Mouse (Mus musculus): ENCODE measurements around the gene Bmp7.

Bmp7 gene

GRCm38 (mm10) chr2:172854136-172854535, 86.0 kb downstream of the Bmp7 start:
- DNase-seq (ENCODE audit: low spot score in 2 of 2), result no peak

DNA sequence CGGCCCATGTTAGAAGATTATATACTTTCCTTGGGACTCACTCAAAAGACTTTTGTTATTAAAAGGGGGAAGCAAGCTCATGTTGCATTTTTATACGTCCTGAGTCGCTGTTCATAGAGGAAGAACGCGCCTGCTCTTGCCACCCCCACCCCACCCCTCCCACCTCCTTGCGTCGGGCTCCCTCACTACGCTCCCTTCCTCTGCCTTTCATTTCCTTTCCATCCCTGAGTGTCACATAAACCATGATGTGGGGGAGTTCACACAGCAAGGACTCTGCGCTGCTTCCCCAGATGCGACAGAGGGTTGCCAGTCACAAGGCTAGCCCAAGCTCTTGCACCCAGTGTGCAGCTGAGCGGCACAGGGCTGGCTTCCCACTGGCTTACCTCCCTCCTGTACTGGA, 88.3 kb downstream of the Bmp7 start:
- DNase-seq (ENCODE audit: low spot score in 2 of 2), result no peak

- peak in 1 of 2 experiments; percentile 59 for DNase-seq (ENCODE audit: low spot score in 2 of 2)
These were observed 91.9 kb downstream of the Bmp7 start for GRCm38 (mm10) chr2:172848193-172848592.

GRCm38 (mm10) chr2:172846311-172846575, 93.9 kb downstream of the Bmp7 start:
- DNase-seq (ENCODE audit: low spot score in 2 of 2), result no peak

- no peak for DNase-seq (ENCODE audit: low spot score in 2 of 2)
These were observed 94.4 kb downstream of the Bmp7 start for GRCm38 (mm10) chr2:172845536-172846310.

GRCm38 (mm10) chr2:172843903-172844302, 96.2 kb downstream of the Bmp7 start:
- DNase-seq (ENCODE audit: low spot score in 2 of 2), result no peak

DNA sequence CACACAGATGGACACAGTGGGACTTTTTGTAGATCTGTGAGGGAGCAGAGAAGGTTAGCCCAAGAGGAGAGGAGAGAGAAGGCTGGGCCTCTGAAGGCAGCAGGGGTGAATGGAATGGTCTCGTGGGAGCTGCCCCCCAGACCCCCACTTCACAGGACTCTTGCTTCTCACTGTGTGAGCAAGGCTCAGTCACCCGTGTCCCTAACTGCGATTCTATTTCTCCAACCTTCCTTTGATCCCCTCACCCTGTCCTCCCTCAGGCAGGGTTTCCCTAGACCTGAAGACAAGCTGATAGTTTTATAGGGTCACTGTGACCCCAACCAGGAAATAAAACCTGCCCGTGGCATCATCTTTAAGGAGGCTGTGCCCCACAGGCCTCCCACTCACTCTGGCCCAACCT, 97.8 kb downstream of the Bmp7 start:
- DNase-seq (ENCODE audit: low spot score in 2 of 2), result no peak

- no peak for DNase-seq (ENCODE audit: low spot score in 2 of 2)
These were observed 99.0 kb downstream of the Bmp7 start for GRCm38 (mm10) chr2:172840905-172841750.

DNA sequence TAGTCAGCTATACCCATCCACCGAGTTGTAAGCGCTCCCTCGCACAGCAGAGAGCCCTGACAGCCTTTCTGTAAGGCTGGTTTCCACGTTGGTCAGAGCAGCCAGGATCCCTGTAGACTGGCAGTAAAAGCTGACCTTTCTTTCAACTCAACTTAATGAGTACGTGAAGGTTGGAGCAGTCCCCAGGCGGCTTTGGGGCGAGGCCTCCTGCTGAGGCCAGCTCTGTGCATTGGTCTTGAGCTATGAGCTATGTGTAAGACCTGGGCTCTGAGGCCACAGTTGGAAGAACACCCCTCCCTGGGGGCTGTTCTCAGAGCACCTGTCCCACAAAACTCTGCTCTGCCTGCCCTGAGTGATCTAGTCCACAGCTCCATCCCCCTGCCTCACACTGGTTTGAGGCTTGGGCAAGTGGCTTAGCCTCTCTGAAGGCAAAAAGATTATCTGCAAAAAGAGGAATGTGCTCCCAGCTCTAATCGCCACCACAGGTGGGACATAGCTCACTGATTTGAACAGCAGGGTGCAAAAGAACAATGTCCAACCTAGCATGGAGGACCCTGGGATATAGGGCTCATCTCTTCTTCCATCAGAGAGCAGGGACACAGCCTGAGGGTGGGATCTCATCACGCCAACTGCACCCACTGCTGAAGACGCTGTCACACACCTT, 100.7 kb downstream of the Bmp7 start:
- no peak for DNase-seq (ENCODE audit: low spot score in 2 of 2)

GRCm38 (mm10) chr2:172836516-172836915, 103.6 kb downstream of the Bmp7 start:
- DNase-seq (ENCODE audit: low spot score in 2 of 2), result no peak

DNA sequence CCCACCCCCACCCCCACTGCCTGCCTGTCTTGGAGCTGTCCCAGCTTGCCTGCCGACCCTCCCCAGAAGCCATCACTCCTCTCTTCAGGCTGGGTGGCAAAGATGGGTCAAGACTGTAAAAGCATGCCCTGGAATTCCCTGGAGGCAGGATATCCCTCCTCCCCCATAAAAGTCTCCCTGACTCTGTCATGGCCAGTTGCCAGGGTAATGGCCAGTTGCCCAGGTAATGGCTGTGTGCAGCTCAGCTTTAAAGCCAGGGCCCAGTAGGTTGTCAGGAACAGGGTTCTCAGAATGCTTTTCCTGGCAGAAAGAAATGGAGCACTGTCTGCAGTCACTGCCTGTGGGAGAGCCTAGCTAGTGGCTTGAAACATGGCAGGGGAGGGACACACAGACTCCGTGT, 106.9 kb downstream of the Bmp7 start:
- DNase-seq (ENCODE audit: low spot score in 2 of 2), result no peak

DNA sequence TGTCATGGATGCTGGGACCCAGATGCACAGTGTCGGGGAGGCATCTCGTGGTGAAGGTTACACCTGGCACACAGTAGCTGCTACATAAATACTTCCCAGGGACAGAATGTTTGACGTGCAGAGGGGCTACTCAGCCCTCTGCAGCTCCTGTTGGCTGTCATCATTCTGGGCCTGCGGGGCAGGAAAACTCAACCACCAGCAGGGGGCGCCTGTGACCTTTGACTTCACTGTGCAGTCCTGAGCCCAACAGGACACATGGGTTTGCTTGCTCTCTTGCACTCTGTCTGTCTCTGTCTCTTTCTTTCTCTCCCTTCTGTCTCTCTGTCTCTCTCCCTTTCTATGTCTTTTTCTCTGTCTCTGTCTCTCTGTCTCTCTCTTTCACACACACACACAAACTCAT, 108.4 kb downstream of the Bmp7 start:
- DNase-seq (ENCODE audit: low spot score in 2 of 2), result peak; percentile 76 to 93

DNA sequence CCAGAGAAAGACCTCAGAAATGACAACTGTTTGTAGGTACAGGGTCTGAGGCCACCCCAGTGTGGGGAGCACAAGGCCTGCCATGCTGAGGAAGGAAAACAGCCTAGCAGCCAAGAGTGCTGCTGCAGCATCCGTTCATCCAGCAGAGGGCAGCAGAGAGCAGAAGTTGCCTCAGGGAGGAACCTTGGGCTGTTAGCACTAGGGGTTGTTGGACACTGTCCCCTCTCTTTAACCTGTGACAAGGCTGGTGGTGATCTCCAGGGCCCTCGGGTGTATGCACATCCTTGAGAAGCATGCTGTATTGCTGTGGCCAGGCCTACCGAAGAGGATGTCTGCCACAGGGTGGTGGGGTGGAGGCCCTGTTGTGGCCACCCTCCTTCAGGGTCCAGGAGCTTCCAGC, 109.0 kb downstream of the Bmp7 start:
- DNase-seq (ENCODE audit: low spot score in 2 of 2), result peak; percentile 79 to 96

GRCm38 (mm10) chr2:172828229-172828628, 111.9 kb downstream of the Bmp7 start:
- no peak for DNase-seq (ENCODE audit: low spot score in 2 of 2)

DNA sequence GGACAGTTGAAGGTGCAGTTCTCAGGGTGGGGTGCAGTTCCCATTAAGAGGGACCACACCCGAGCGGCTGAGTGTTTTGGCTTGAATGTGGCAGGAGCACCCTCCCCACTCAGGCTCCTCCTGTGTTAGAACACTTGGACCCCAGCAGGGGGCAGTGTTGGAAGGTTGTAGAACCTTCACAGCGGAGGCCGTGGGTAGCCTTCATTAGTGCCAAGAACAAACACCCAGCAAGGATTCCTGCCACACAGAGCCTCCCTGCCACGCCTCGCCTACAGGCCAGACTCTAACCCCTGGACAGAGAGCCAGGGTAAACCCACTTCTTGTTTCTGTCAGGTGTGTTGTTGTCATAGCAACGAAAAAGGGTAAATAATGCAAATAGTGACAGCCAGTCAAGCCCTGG, 112.6 kb downstream of the Bmp7 start:
- peak in 1 of 2 experiments; percentile 51 for DNase-seq (ENCODE audit: low spot score in 2 of 2)

DNA sequence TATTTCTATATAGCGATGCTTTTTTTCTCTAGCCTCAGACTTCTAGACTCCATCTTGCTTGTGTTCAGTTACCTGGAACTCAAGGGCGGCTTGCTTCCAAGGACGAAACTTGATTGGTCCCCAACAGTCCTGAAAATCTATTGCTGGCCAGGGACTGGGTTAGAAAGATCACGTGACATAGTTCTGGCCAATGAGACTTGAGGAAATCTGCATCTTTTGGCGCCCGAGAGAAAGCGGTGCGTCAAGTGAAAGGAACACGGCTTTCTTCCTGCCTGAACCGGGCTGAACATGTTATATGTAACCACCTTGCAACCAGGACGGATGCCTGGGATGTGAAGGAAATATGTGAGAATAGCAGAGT, 114.4 kb downstream of the Bmp7 start:
- no peak for DNase-seq (ENCODE audit: low spot score in 2 of 2)

GRCm38 (mm10) chr2:172824906-172825784, 115.0 kb downstream of the Bmp7 start:
- peak; percentile 54 to 74 for DNase-seq (ENCODE audit: low spot score in 2 of 2)

- no peak for DNase-seq (ENCODE audit: low spot score in 2 of 2)
These were observed 121.4 kb downstream of the Bmp7 start for GRCm38 (mm10) chr2:172818631-172819230.
